Mouse (Mus musculus): ENCODE data around the gene Tefm.

The Tefm gene

DNA sequence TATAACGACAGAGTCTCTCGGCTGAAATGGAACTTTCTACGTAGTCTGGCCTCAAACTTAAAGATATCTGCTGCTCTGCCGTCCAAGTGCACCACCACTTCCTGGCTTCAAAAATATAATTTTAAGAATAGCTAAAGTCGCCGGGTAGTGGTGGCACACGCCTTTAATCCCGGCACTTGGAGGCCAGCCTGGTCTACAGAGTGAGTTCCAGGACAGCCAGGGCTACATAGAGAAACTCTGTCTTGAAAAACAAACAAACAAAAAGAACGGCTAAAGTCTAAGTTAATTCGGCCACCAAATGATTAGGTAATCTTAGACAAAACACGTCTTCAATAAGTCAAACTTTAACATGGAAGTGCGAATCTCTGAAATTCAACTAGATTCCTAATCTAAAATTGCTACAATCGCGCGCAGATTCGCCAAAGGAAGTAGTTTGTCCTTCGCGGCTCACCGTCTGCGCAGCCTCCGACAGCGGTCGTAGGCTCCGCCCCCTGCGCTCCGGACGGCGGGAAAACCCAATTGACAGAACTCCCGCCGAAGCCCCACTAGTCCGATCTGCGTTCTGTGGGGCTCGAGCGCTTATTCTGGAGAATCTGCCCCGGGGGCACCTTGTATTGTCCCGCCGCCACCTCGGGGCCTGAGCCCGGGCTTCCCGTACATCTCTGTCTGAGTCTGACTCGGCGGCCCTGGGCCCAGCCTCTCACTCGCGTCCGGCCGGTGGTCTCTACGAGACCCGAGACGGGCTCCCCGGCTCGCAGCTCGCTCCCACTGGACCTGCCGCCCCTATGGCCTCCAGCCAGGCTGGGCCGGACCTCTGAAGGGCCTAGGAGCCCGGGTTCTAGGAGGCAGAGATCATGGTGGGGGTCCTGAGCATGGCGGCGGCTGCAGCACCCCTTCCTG lies 52.8 kb downstream of the Tefm start, which contains the start of gene Atad5:
Atad5 (plus strand) TSS at position 484 of the 900 bp plus-strand sequence.
- DNase-seq: peak; percentile 93

DNA sequence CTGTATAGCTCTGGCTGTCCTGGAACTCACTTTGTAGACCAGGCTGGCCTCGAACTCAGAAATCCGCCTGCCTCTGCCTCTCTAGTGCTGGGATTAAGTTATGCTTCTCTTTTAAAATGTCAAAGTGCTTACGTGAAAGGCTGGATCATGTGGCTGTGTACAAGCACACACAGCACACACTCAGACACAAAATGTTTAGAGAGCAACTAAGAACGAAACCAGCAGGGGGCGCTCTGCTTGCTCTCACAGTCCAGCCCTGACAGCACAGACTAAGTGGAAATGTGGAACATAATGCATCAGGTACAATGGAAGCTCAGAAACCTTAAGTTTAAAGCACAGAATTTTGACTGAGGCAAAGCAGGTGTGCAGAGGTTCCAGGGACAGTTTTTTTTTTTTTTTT lies 55.1 kb downstream of the Tefm start:
- DNase-seq: peak; percentile 93
